Mouse (Mus musculus) embryonic fibroblast, embryonic 13.5 days (primary cell): ENCODE data around the gene Slc22a6.

Source experiments
- CTCF ChIP-seq: IDR thresholded peaks from 2 replicates; pipeline ENCODE4 v1.5.1; 2011; ENCODE audit warnings: mild to moderate bottlenecking, control low read depth, low read length, moderate library complexity, borderline replicate concordance; ENCODE audit not compliant: insufficient read depth
- POLR2A ChIP-seq: IDR thresholded peaks from 2 replicates; pipeline ENCODE4 v1.6.1; 2011; ENCODE audit warnings: low read depth, mild to moderate bottlenecking, control low read depth, low read length, moderate library complexity

DNA sequence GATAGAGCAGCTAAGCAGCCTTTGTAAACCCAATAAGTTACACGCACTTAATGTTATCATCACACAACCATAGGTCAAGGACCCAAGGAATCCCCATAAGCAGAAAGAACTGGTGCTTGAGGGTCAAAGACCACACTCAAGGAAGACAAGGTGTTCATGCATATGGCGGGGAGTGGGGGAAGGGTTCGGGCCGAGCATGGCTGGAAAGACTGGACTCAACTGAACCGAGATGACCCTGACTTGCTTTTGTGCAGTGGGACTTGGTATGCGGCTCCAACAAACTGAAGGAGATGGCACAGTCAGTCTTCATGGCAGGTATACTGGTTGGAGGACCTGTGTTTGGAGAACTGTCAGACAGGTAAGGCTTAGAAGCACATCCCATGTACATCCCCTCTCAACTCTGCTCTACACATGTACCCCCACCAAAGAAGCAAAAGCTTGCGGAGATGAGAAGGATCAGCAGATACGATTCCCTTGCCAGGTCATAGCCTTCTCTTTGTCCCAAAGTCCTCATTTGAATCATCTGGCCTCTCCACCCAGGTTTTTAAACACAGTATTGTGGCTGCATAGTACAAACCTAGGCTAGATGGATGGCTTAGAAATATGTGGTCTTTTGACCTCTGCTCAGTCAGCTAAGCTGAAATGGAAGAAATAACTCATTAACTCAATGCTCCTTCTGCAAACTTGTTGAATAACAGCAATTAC, 13.2 kb upstream of the Slc22a6 start:
- TF ChIP-seq CTCF (no peak), POLR2A (no peak)
